Mouse (Mus musculus): ENCODE measurements at regions not wholly inside any gene's neighbourhood (a gene's known extent, or its start where the extent isn't known, plus 50 kb on each side); places are given as distances from the start of the nearest gene placed in this dataset.

- DNase-seq (ENCODE audit: low spot score in 2 of 2): no peak
Measured at GRCm38 (mm10) chr9:101446316-101446715, 194.7 kb upstream of the Ppp2r3a start.

- DNase-seq (ENCODE audit: low spot score in 2 of 2): peak in 1 of 2 experiments; percentile 24
Measured at GRCm38 (mm10) chr9:101445764-101446163, 194.2 kb upstream of the Ppp2r3a start.

- no peak for DNase-seq (ENCODE audit: low spot score in 2 of 2)
Measured at GRCm38 (mm10) chr9:101445293-101445692, 193.7 kb upstream of the Ppp2r3a start.

- no peak for DNase-seq (ENCODE audit: low spot score in 2 of 2)
Measured at GRCm38 (mm10) chr9:101439856-101440255, 188.3 kb upstream of the Ppp2r3a start.

- no peak for DNase-seq (ENCODE audit: low spot score in 2 of 2)
Measured at GRCm38 (mm10) chr9:101438564-101439180, 187.1 kb upstream of the Ppp2r3a start.

- no peak for DNase-seq (ENCODE audit: low spot score in 2 of 2)
Measured at GRCm38 (mm10) chr9:101424974-101425670, 173.5 kb upstream of the Ppp2r3a start.

GRCm38 (mm10) chr9:101423041-101423440, 171.4 kb upstream of the Ppp2r3a start:
- no peak for DNase-seq (ENCODE audit: low spot score in 2 of 2)

- DNase-seq (ENCODE audit: low spot score in 2 of 2): peak in 1 of 2 experiments; percentile 10
Measured at GRCm38 (mm10) chr9:101422006-101422405, 170.4 kb upstream of the Ppp2r3a start.

GRCm38 (mm10) chr9:101421136-101421535, 169.5 kb upstream of the Ppp2r3a start:
- no peak for DNase-seq (ENCODE audit: low spot score in 2 of 2)

GRCm38 (mm10) chr9:101420181-101420580, 168.6 kb upstream of the Ppp2r3a start:
- no peak for DNase-seq (ENCODE audit: low spot score in 2 of 2)

GRCm38 (mm10) chr9:101417660-101418059, 166.1 kb upstream of the Ppp2r3a start:
- DNase-seq (ENCODE audit: low spot score in 2 of 2): no peak

GRCm38 (mm10) chr9:101416321-101416720, 164.7 kb upstream of the Ppp2r3a start:
- no peak for DNase-seq (ENCODE audit: low spot score in 2 of 2)

GRCm38 (mm10) chr9:101413071-101413633, 161.6 kb upstream of the Ppp2r3a start:
- DNase-seq (ENCODE audit: low spot score in 2 of 2): no peak

- DNase-seq (ENCODE audit: low spot score in 2 of 2): no peak
Measured at GRCm38 (mm10) chr9:101411951-101412350, 160.4 kb upstream of the Ppp2r3a start.

- no peak for DNase-seq (ENCODE audit: low spot score in 2 of 2)
Measured at GRCm38 (mm10) chr9:101411532-101411880, 159.9 kb upstream of the Ppp2r3a start.

- no peak for DNase-seq (ENCODE audit: low spot score in 2 of 2)
Measured at GRCm38 (mm10) chr9:101410783-101411531, 159.4 kb upstream of the Ppp2r3a start.

- DNase-seq (ENCODE audit: low spot score in 2 of 2): no peak
Measured at GRCm38 (mm10) chr9:101410348-101410747, 158.8 kb upstream of the Ppp2r3a start.

GRCm38 (mm10) chr9:101408116-101408515, 156.5 kb upstream of the Ppp2r3a start:
- no peak for DNase-seq (ENCODE audit: low spot score in 2 of 2)

GRCm38 (mm10) chr9:101407141-101407540, 155.5 kb upstream of the Ppp2r3a start:
- DNase-seq (ENCODE audit: low spot score in 2 of 2): no peak

GRCm38 (mm10) chr9:101404441-101405081, 153.0 kb upstream of the Ppp2r3a start:
- peak in 1 of 2 experiments; percentile 42 for DNase-seq (ENCODE audit: low spot score in 2 of 2)

- DNase-seq (ENCODE audit: low spot score in 2 of 2): no peak
Measured at GRCm38 (mm10) chr9:101404034-101404433, 152.4 kb upstream of the Ppp2r3a start.
